Mouse (Mus musculus) right cerebral cortex, adult 18-20 months (tissue): ENCODE data around the gene Xrcc4.

ENCODE experiments used
- DNase-seq: peaks from one replicate; pipeline ENCODE4 v3.0.0; 2022; ENCODE audit warnings: mixed read lengths

Xrcc4 gene

GRCm38 (mm10) chr13:89735111-89735510 is 354.3 kb downstream of the Xrcc4 start:
- DNase-seq, result no peak

GRCm38 (mm10) chr13:89726492-89726891 is 362.9 kb downstream of the Xrcc4 start:
- DNase-seq, result no peak
